In the genomic region with DNA sequence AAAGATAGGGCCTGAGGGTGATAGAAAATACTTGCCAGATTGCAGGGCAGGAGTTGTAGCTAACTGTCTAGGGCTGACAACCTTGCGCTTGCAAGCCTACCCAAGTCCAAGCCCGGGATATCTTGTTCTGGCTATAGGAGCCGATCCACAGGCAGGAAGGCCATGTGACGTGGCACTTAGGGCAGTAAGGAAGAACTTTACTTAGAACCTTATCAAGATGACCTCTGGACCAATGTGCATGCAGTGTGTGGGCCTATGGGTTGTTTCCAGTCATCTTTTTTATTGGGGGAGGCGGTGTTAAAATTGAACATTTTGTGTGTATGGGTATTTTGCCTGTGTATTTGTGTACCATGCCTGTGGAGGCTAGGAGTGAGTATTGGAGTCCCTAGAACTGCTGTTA, we compare ENCODE assay signal across 20 mouse cellular contexts. TPM values are rescaled to one million over a fixed set of nuclear protein-coding genes. Genes with fewer than 3 reads are reported as not detected.
"Had no signal": no experiment of that assay in that cellular context is flagged by ENCODE, and none has a peak within 500 bp of the region (broad histone marks: within the 10 kb centered on the region; RNA-seq: fewer than 3 reads in every experiment).

No protein-coding gene starts in this region.

- H3K27ac ChIP-seq: layer of hippocampus, adult 2 months; limb, embryonic 10.5 days; limb, embryonic 13.5 days; liver, embryonic 13.5 days; macrophage; midbrain, embryonic 12.5 days; neural tube, embryonic 13.5 days; stomach, postnatal 0 days had no signal

- H3K4me2 ChIP-seq: limb, embryonic 13.5 days; liver, embryonic 13.5 days; midbrain, embryonic 12.5 days; neural tube, embryonic 13.5 days had no signal

- H3K9me3 ChIP-seq: limb, embryonic 10.5 days; limb, embryonic 13.5 days; liver, embryonic 13.5 days; midbrain, embryonic 12.5 days; neural tube, embryonic 13.5 days had no signal

- ATAC-seq: midbrain, embryonic 16.5 days had no signal

- H3K27me3 ChIP-seq: limb, embryonic 13.5 days; liver, embryonic 13.5 days; midbrain, embryonic 12.5 days; neural tube, embryonic 13.5 days had no signal

- H3K9ac ChIP-seq: limb, embryonic 13.5 days; liver, embryonic 13.5 days; midbrain, embryonic 12.5 days; neural tube, embryonic 13.5 days had no signal

- H3K4me3 ChIP-seq: layer of hippocampus, adult 2 months; limb, embryonic 10.5 days; limb, embryonic 13.5 days; liver, embryonic 13.5 days; midbrain, embryonic 12.5 days; myocyte; neural tube, embryonic 13.5 days had no signal

- H3K4me1 ChIP-seq: limb, embryonic 10.5 days; limb, embryonic 13.5 days; liver, embryonic 13.5 days; midbrain, embryonic 12.5 days; neural tube, embryonic 13.5 days had no signal

- DNase-seq: kidney, adult 2 months; kidney, postnatal 10 days; kidney, postnatal 36 days; layer of hippocampus, adult 9-11 months; liver, embryonic 13.5 days; lung, adult 2 months; lung, postnatal 14 days; retina, postnatal 1 day; right cerebral cortex, postnatal 25 days; thymus, adult 2 months; thymus, postnatal 25 days had no signal

RNA-seq across cellular contexts. Expression of gene Slc5a11, which starts 18.1 kb away (rescaled TPM):
- polyA plus RNA-seq: myocyte; neural tube, embryonic 13.5 days had no signal
